Mouse (Mus musculus): ENCODE measurements around the gene Ankrd49. TPM values are rescaled to one million over a fixed set of nuclear protein-coding genes. Genes with fewer than 3 reads are reported as not detected.
A peak's percentile ranks its signal among the peaks of the same experiment; 100 is the strongest.

Gene Ankrd49
- polyA plus RNA-seq (2012; ENCODE audit: insufficient read depth, insufficient read length, missing spikeins): 8.8 and 9.1 TPM in 2 replicates

- H3K4me3 ChIP-seq (ENCODE audit: insufficient read depth, low read depth, low read length): peak within 1 kb of the TSS; percentile 92
- no peaks in the 10 kb centered on the region; the same call in 1 of the 2 replicates for H3K4me1 ChIP-seq (ENCODE audit: control insufficient read depth, insufficient read depth, insufficient read length, low read length)
- H3K27ac ChIP-seq (replicated peaks; ENCODE audit: low read depth, low read length): peak within 1 kb of the TSS; percentile 88
Observed at GRCm38 (mm10) chr9:14784039-14785002, at the start of gene Ankrd49, which contains the start of gene Mre11a. Ankrd49 (minus strand) TSS chr9:14784856. Mre11a (plus strand) TSS chr9:14784654.

- H3K4me3 ChIP-seq (ENCODE audit: insufficient read depth, low read depth, low read length): no peak overlapping the region
- H3K27ac ChIP-seq (replicated peaks; ENCODE audit: low read depth, low read length): no peak overlapping the region
Observed at GRCm38 (mm10) chr9:14832046-14832445, 47.4 kb upstream of the Ankrd49 start.

GRCm38 (mm10) chr9:14827875-14828274 lies 43.2 kb upstream of the Ankrd49 start:
- no peak overlapping the region for H3K27ac ChIP-seq (replicated peaks; ENCODE audit: low read depth, low read length)
- no peaks in the 10 kb centered on the region for H3K4me1 ChIP-seq (ENCODE audit: control insufficient read depth, insufficient read depth, insufficient read length, low read length)

More at GRCm38 (mm10) chr9:14832046-14832445, 47.4 kb upstream of the Ankrd49 start:
- no peaks in the 10 kb centered on the region for H3K4me1 ChIP-seq (ENCODE audit: control insufficient read depth, insufficient read depth, insufficient read length, low read length)

GRCm38 (mm10) chr9:14824840-14825239 lies 40.2 kb upstream of the Ankrd49 start:
- H3K27ac ChIP-seq (replicated peaks; ENCODE audit: low read depth, low read length): no peak overlapping the region
- H3K4me3 ChIP-seq (ENCODE audit: insufficient read depth, low read depth, low read length): no peak overlapping the region
- no peaks in the 10 kb centered on the region for H3K4me1 ChIP-seq (ENCODE audit: control insufficient read depth, insufficient read depth, insufficient read length, low read length)

More at GRCm38 (mm10) chr9:14827875-14828274, 43.2 kb upstream of the Ankrd49 start:
- no peak overlapping the region for H3K4me3 ChIP-seq (ENCODE audit: insufficient read depth, low read depth, low read length)

GRCm38 (mm10) chr9:14821396-14821795 lies 36.7 kb upstream of the Ankrd49 start:
- Histone ChIP-seq H3K27ac (replicated peaks; ENCODE audit: low read depth, low read length) (no peak overlapping the region), H3K4me3 (ENCODE audit: insufficient read depth, low read depth, low read length) (no peak overlapping the region), H3K4me1 (ENCODE audit: control insufficient read depth, insufficient read depth, insufficient read length, low read length) (no peaks in the 10 kb centered on the region)

GRCm38 (mm10) chr9:14810111-14810510 lies 25.5 kb upstream of the Ankrd49 start:
- Histone ChIP-seq H3K27ac (replicated peaks; ENCODE audit: low read depth, low read length) (no peak overlapping the region), H3K4me3 (ENCODE audit: insufficient read depth, low read depth, low read length) (no peak overlapping the region), H3K4me1 (ENCODE audit: control insufficient read depth, insufficient read depth, insufficient read length, low read length) (no peaks in the 10 kb centered on the region)

- Histone ChIP-seq H3K4me3 (ENCODE audit: insufficient read depth, low read depth, low read length) (no peak overlapping the region), H3K27ac (replicated peaks; ENCODE audit: low read depth, low read length) (no peak overlapping the region), H3K4me1 (ENCODE audit: control insufficient read depth, insufficient read depth, insufficient read length, low read length) (no peaks in the 10 kb centered on the region)
Observed at GRCm38 (mm10) chr9:14806786-14807185, 22.1 kb upstream of the Ankrd49 start.

GRCm38 (mm10) chr9:14805714-14806113 lies 21.1 kb upstream of the Ankrd49 start:
- H3K27ac ChIP-seq (replicated peaks; ENCODE audit: low read depth, low read length): no peak overlapping the region
- H3K4me1 ChIP-seq (ENCODE audit: control insufficient read depth, insufficient read depth, insufficient read length, low read length): no peaks in the 10 kb centered on the region
- no peak overlapping the region for H3K4me3 ChIP-seq (ENCODE audit: insufficient read depth, low read depth, low read length)

- Histone ChIP-seq H3K4me1 (ENCODE audit: control insufficient read depth, insufficient read depth, insufficient read length, low read length) (no peaks in the 10 kb centered on the region; the same call in 1 of the 2 replicates), H3K4me3 (ENCODE audit: insufficient read depth, low read depth, low read length) (no peak overlapping the region), H3K27ac (replicated peaks; ENCODE audit: low read depth, low read length) (no peak overlapping the region)
Observed at GRCm38 (mm10) chr9:14787356-14787755, 2.7 kb upstream of the Ankrd49 start.

- no peaks in the 10 kb centered on the region for H3K4me1 ChIP-seq (ENCODE audit: control insufficient read depth, insufficient read depth, insufficient read length, low read length)
- H3K4me3 ChIP-seq (ENCODE audit: insufficient read depth, low read depth, low read length): no peak overlapping the region
- H3K27ac ChIP-seq (replicated peaks; ENCODE audit: low read depth, low read length): no peak overlapping the region
Observed at GRCm38 (mm10) chr9:14778341-14778740, 6.3 kb downstream of the Ankrd49 start.

GRCm38 (mm10) chr9:14773813-14774212 lies 10.8 kb downstream of the Ankrd49 start:
- Histone ChIP-seq H3K27ac (replicated peaks; ENCODE audit: low read depth, low read length) (no peak overlapping the region), H3K4me3 (ENCODE audit: insufficient read depth, low read depth, low read length) (no peak overlapping the region), H3K4me1 (ENCODE audit: control insufficient read depth, insufficient read depth, insufficient read length, low read length) (no peaks in the 10 kb centered on the region)

GRCm38 (mm10) chr9:14772074-14772473 lies 12.6 kb downstream of the Ankrd49 start:
- Histone ChIP-seq H3K27ac (replicated peaks; ENCODE audit: low read depth, low read length) (no peak overlapping the region), H3K4me3 (ENCODE audit: insufficient read depth, low read depth, low read length) (no peak overlapping the region), H3K4me1 (ENCODE audit: control insufficient read depth, insufficient read depth, insufficient read length, low read length) (no peaks in the 10 kb centered on the region)

GRCm38 (mm10) chr9:14770803-14771471 lies 13.7 kb downstream of the Ankrd49 start, which contains the start of gene 1700012B09Rik:
1700012B09Rik (minus strand) TSS chr9:14771030.
- Histone ChIP-seq H3K27ac (replicated peaks; ENCODE audit: low read depth, low read length) (no peak within 1 kb of the TSS), H3K4me1 (ENCODE audit: control insufficient read depth, insufficient read depth, insufficient read length, low read length) (no peaks in the 10 kb centered on the region), H3K4me3 (ENCODE audit: insufficient read depth, low read depth, low read length) (no peak within 1 kb of the TSS)

GRCm38 (mm10) chr9:14769811-14770210 lies 14.8 kb downstream of the Ankrd49 start:
- H3K4me1 ChIP-seq (ENCODE audit: control insufficient read depth, insufficient read depth, insufficient read length, low read length): no peaks in the 10 kb centered on the region
- H3K4me3 ChIP-seq (ENCODE audit: insufficient read depth, low read depth, low read length): no peak overlapping the region

GRCm38 (mm10) chr9:14764765-14765164 lies 19.9 kb downstream of the Ankrd49 start:
- Histone ChIP-seq H3K4me1 (ENCODE audit: control insufficient read depth, insufficient read depth, insufficient read length, low read length) (no peaks in the 10 kb centered on the region), H3K27ac (replicated peaks; ENCODE audit: low read depth, low read length) (no peak overlapping the region), H3K4me3 (ENCODE audit: insufficient read depth, low read depth, low read length) (no peak overlapping the region)

More at GRCm38 (mm10) chr9:14769811-14770210, 14.8 kb downstream of the Ankrd49 start:
- no peak overlapping the region for H3K27ac ChIP-seq (replicated peaks; ENCODE audit: low read depth, low read length)

Measured in brown adipose tissue, adult 24 weeks (tissue).